Mouse (Mus musculus) adrenal gland, postnatal 14 days (tissue): ENCODE results near the gene Tmem164. TPM values are rescaled to one million over a fixed set of nuclear protein-coding genes. Genes with fewer than 3 reads are reported as not detected.

Experiments
- DNase-seq: peaks from one replicate; pipeline ENCODE4 v3.0.0; 2021; ENCODE audit warnings: mixed read lengths
- microRNA-seq, 2 experiments: library from miRNA; unstranded; fragments of <30 nt; microRNA quantifications; one replicate each; pipeline ENCODE4 v1.2.0; 2021
- total RNA-seq: library from RNA; stranded (reverse); gene quantifications from 2 replicates; pipeline ENCODE4 v1.2.3, GENCODE M21; 2021

Gene Tmem164
- total RNA-seq, 1 experiment from 2014 or later, result 37.8 TPM

GRCm38 (mm10) chrX:142829866-142830470 is 148.8 kb downstream of the Tmem164 start:
- DNase-seq, result no peak

DNA sequence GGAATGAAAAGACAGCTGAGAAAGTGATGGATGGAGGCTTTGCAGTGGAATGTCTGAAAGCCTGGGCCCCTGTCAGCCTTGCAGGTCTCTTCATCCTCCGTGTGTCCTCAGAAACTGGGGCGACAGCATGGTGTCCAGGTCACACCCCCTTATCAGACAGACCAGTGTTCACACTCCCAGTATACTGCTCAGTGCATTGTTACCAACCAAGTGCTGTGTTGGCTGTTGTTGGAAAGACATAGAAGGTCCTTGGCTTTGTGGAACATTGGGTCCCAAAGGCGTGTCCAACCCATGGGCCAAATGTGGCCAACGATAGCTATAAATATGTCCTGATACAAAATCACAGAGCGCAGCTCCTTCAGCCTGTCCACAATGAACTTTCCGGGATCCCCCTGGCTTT is 149.4 kb downstream of the Tmem164 start:
- no peak for DNase-seq

DNA sequence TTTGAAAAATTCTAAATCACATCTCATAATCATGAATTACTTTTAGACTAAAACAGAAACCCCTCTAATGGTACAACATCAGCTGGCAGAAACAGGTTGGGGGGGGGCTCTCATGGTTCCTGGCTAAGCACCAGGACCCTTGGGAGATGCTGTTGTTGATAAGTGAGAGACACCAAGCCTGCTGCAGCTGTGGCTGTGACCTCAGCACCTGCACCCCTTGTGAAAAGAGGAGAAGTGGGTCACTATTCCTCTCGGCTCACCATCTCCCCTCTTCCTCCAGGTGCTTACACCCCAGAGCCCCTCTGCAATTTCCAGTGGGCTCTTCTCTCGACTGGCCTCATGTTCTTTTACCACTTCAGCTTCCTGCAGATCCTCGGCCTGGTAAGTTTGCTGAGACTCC is 151.0 kb downstream of the Tmem164 start:
- no peak for DNase-seq

- peak; percentile 44 for DNase-seq
Observed at GRCm38 (mm10) chrX:142833164-142833796, 152.1 kb downstream of the Tmem164 start.

DNA sequence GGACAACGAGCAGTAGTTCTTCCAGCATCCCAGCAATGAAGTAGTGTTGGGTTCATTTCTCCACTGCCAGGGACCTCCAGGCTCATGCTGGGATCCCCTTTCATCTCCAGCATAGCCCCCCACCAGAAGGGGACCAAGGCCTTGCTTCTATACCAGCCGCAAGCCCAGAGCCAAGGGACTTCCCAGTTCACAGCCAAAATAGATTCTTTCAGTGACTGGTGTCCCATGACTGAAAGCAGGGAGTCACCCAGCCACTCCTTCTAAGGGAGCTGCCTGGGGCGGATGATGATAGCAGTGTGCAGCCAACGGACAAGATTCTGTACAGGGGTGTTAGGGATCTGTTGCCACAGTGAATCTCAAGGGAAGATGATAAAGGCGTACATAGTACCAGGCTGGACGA is 153.6 kb downstream of the Tmem164 start:
- no peak for DNase-seq

DNA sequence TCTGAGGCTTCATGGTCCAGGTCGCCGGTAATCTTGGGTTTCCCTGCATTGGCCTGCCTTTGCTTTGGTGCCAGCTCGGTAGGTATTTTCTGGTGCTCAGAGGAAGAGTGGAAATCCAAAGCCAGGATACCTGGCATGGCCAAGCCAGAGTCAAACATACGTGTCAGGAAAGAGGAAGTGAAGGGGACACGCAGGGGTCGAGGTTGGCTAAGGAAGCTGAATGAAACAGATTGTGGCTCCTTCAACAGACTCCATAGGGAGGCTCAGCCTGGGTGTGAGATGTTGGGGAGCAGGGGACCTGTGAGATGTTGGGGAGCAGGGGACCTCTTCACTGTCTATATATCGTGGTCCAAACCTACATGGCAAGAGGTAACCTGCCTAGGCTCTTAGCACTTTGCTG is 155.2 kb downstream of the Tmem164 start:
- no peak for DNase-seq

GRCm38 (mm10) chrX:142837316-142837715 is 156.1 kb downstream of the Tmem164 start:
- DNase-seq, result no peak

DNA sequence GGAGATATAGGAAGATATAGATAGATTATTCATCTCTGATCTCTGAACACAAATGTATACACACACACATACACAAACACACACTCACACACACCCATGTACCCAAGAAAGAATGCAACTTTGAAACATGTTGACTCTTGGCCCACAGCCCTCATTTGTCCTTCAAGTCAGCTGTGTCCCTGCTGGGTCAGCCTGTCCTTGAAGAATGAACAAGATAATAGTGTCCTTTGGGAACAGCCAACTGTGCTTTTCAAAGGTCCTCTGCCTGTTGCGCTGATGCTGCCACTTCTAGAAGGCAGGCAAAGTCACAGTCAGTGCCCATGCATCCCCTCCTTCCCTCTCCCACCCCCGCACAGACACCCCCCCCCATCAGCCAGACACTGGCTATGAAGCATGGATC is 157.6 kb downstream of the Tmem164 start:
- DNase-seq, result peak; percentile 68

DNA sequence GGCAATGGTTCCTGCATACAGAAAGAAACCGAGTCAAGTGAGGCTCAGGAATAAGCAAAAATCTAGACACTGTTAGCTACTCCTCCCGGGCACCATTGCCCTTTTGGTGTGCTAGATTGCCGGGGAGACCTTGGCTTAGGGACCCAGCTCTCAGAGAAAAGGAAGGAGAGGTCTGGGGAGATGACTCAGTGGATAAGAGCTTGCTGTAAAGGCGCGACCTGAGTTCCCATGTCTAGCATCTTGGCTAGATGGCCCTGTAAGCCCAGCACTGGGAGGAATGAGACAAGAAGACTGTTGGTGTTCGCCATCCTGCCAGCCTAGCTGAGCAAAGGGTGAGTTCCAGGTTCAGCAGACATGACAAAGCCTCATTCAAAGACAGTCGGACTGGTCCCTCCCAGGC is 158.2 kb downstream of the Tmem164 start:
- no peak for DNase-seq

DNA sequence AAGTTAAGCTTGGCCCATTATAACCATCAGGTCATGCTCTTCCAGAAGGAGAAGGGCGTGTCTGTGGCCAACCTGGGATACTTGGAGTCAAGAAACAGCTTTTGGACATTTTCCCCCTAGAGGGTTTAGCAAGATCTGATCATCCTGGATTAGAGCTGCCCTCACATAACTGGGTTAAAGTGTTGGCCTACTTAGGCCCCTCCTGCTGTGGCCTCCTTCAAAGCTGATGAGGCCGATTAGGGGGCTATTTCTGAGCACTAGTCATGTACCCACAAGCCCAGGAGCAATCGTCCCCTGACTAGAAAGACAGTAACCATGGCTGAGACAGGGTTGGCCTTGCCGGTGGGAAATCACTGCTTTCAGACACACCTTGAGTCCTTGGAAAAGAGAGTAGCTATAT is 160.7 kb downstream of the Tmem164 start:
- no peak for DNase-seq

GRCm38 (mm10) chrX:142846266-142846665 is 165.1 kb downstream of the Tmem164 start:
- DNase-seq, result peak; percentile 44

DNA sequence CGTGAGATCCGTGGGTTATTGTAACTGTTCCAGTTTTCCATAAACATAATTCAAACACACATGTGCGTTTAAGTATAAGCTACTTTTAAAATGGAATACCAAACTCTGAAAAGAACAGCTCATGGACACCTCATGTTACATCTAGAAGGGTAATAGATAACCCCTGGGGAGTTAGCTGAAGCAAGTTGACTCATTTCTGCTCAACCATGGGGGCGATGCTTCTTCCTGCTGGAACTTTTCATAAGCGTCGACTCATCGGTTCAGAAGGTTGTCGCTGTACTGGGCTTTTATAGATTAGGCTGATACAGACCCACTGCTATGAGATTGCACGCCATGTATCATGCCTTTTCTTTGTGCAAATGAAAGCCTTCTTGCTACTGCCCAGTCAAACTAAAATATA is 166.8 kb downstream of the Tmem164 start:
- DNase-seq, result no peak

- no peak for DNase-seq
Observed at GRCm38 (mm10) chrX:142869844-142870243, 188.6 kb downstream of the Tmem164 start.

DNA sequence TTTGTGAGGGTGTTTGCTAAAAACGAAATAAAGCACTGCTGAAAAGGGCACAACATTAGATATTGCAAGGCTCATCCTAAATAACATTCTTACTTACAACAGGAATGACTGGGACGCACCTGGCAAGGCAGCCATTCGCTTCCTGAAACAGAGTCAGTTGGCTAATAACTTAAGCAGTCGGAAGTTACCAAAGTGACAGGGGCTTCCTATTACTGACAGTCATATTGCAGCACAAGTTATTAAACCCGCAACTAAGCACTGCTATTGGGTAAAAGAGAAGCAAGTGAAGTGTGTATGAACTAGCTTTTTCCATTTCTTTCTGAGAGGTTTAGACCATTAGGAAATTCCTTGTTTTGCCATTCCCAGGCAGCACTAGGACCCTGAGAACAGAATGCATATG is 201.0 kb downstream of the Tmem164 start:
- no peak for DNase-seq

GRCm38 (mm10) chrX:142883593-142883992 is 202.4 kb downstream of the Tmem164 start:
- no peak for DNase-seq

- no peak for DNase-seq
Observed at GRCm38 (mm10) chrX:142885962-142886361, 204.8 kb downstream of the Tmem164 start.

Small RNA genes within 50 kb of the gene (microRNA-seq; reads per million reads assigned to microRNA genes)
- gene Mir652, result 11,920 to 12,479 reads per million in 2 experiments
